Mouse (Mus musculus) ES-E14 (cell line): ENCODE measurements around the gene Lcp1.

Source experiments
- HCFC1 ChIP-seq: IDR thresholded peaks from 2 replicates; pipeline ENCODE4 v1.6.1; 2012; ENCODE audit warnings: low read length, inconsistent platforms, borderline replicate concordance; ENCODE audit not compliant: insufficient read depth
- MAFK ChIP-seq: IDR thresholded peaks from 2 replicates; pipeline ENCODE4 v1.6.1; 2014; ENCODE audit warnings: mild to moderate bottlenecking, low read depth, low read length, inconsistent platforms; ENCODE audit not compliant: insufficient read depth
- ZC3H11A ChIP-seq: IDR thresholded peaks from 2 replicates; pipeline ENCODE4 v1.6.1; 2012; ENCODE audit warnings: low read depth, mild to moderate bottlenecking, inconsistent platforms, low read length, borderline replicate concordance
- ZNF384 ChIP-seq: IDR thresholded peaks from 2 replicates; pipeline ENCODE4 v1.6.1; 2012; ENCODE audit warnings: low read depth, low read length, inconsistent platforms

- no peak for TF ChIP-seq MAFK
- TF ChIP-seq HCFC1, result no peak
- no peak for TF ChIP-seq ZNF384
- peak; percentile 30; the same call in 1 of the 2 replicates for TF ChIP-seq ZC3H11A
These were observed 66.1 kb downstream of the Lcp1 start for GRCm38 (mm10) chr14:75197027-75197426.
